ENCODE assay signal across 12 mouse cellular contexts in the genomic region with DNA sequence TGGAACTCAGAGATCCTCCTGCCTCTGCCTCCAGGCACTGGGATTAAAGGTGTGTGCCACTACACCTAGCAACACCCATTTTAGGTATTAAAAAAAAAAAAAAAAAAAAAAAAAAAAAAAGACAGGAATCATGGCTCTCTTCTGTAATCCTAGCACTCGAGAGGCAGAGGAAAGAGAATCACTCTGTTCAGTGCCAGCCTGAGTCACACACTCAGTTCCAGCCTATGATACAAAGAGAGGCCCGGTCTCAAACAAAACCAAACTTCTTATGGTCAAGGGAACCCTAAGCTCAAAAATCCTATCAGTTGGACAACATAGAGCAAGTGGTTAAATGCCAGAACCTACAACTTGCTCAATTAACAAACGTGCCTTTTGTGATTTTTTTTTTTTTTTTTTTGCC. TPM values are rescaled to one million over a fixed set of nuclear protein-coding genes. Genes with fewer than 3 reads are reported as not detected.
A peak's percentile ranks its signal among the peaks of the same experiment; 100 is the strongest.
DNase-seq lines count a peak whose midpoint lies in the region; ATAC-seq and TF ChIP-seq lines count a peak whose summit lies in the region.
"Had no signal": no experiment of that assay in that cellular context is flagged by ENCODE, and none has a peak within 500 bp of the region (broad histone marks: within the 10 kb centered on the region; RNA-seq: fewer than 3 reads in every experiment).

No protein-coding gene starts in this region.

- TF ChIP-seq CTCF in E14TG2a.4 (conservative IDR thresholded peaks at IDR 0.05; ENCODE audit: low read length) = no peak

- intact Hi-C loops in heart, postnatal 25 days (cut with DNase I) = loop anchor here (5.0 kb wide), 1 partner anchor 93 kb away; no protein-coding TSS in a partner anchor
- intact Hi-C loops in gastrocnemius, postnatal 14 days (cut with DNase I; ENCODE audit: low total_unique reads) = loop anchor here (5.0 kb wide), 1 partner anchor 93 kb away; no protein-coding TSS in a partner anchor

- H3K4me2 ChIP-seq in heart, embryonic 13.5 days = peak overlapping the region; percentile 80
- H3K4me2 ChIP-seq in hindbrain, embryonic 12.5 days (replicated peaks) = peak overlapping the region; percentile 84
- H3K4me2 ChIP-seq in midbrain, embryonic 12.5 days (replicated peaks) = peak overlapping the region; percentile 79; the same call in 1 of the 2 replicates

- H3K27ac ChIP-seq in heart, embryonic 13.5 days (replicated peaks) = no peak overlapping the region
- no peak overlapping the region for H3K27ac ChIP-seq in hindbrain, embryonic 12.5 days
- no peak overlapping the region for H3K27ac ChIP-seq in midbrain, embryonic 12.5 days (replicated peaks)

- DNase-seq in heart, postnatal 25 days (ENCODE audit: low spot score) = no peak
- DNase-seq in ovary, postnatal 14 days (ENCODE audit: low spot score) = no peak
- DNase-seq in thymus, postnatal 14 days = no peak
- no peak for DNase-seq in gastrocnemius, postnatal 14 days
- DNase-seq: cerebellum, adult 2 months; heart, postnatal 10 days; right cerebral cortex, postnatal 4 days had no signal

- H3K4me3 ChIP-seq in heart, embryonic 13.5 days = peak overlapping the region; percentile 72
- peak overlapping the region; percentile 99 for H3K4me3 ChIP-seq in E14TG2a.4 (replicated peaks; ENCODE audit: low read length)
- H3K4me3 ChIP-seq in hindbrain, embryonic 12.5 days = peak overlapping the region; percentile 91; the same call in 1 of the 2 replicates
- 0 out of 2 replicates have a peak overlapping the region, but pooled peaks have one; percentile 62 for H3K4me3 ChIP-seq in midbrain, embryonic 12.5 days

- peak overlapping the region; percentile 98; the same call in 1 of the 2 replicates for H3K9ac ChIP-seq in heart, embryonic 13.5 days
- H3K9ac ChIP-seq in hindbrain, embryonic 12.5 days = no peak overlapping the region
- H3K9ac ChIP-seq in midbrain, embryonic 12.5 days (replicated peaks) = no peak overlapping the region

- no peaks in the 10 kb centered on the region for H3K9me3 ChIP-seq in heart, embryonic 13.5 days
- no peaks in the 10 kb centered on the region for H3K9me3 ChIP-seq in E14TG2a.4 (ENCODE audit: low read length)
- no peaks in the 10 kb centered on the region for H3K9me3 ChIP-seq in hindbrain, embryonic 12.5 days (replicated peaks)
- H3K9me3 ChIP-seq in midbrain, embryonic 12.5 days = no peaks in the 10 kb centered on the region

- H3K36me3 ChIP-seq in heart, embryonic 13.5 days = peaks cover 55% of the 10 kb centered on the region
- peaks cover 71% of the 10 kb centered on the region for H3K36me3 ChIP-seq in E14TG2a.4 (ENCODE audit: insufficient read depth, low read length)
- peaks cover 48% of the 10 kb centered on the region for H3K36me3 ChIP-seq in hindbrain, embryonic 12.5 days
- peaks cover 46% of the 10 kb centered on the region for H3K36me3 ChIP-seq in midbrain, embryonic 12.5 days

- H3K27me3 ChIP-seq in heart, embryonic 13.5 days (replicated peaks) = no peaks in the 10 kb centered on the region
- no peaks in the 10 kb centered on the region for H3K27me3 ChIP-seq in E14TG2a.4 (ENCODE audit: insufficient read depth, low read length)
- no peaks in the 10 kb centered on the region for H3K27me3 ChIP-seq in hindbrain, embryonic 12.5 days
- no peaks in the 10 kb centered on the region for H3K27me3 ChIP-seq in midbrain, embryonic 12.5 days

- ATAC-seq in heart, embryonic 13.5 days (ENCODE audit: extremely low read depth, insufficient number of reproducible peaks, low FRiP score, low TSS enrichment) = no peak
- no peak for ATAC-seq in hindbrain, embryonic 12.5 days (ENCODE audit: low FRiP score)
- no peak for ATAC-seq in midbrain, embryonic 12.5 days (ENCODE audit: low FRiP score, low read depth)

- WGBS in heart, embryonic 13.5 days = 71% methylated on average over 3 of the region's 3 CpGs
- 91% methylated on average over 3 of the region's 3 CpGs for WGBS in hindbrain, embryonic 12.5 days
- WGBS in midbrain, embryonic 12.5 days = 88% methylated on average over 3 of the region's 3 CpGs

- H3K4me1 ChIP-seq in heart, embryonic 13.5 days = peaks cover 35% of the 10 kb centered on the region
- peaks cover 54% of the 10 kb centered on the region for H3K4me1 ChIP-seq in E14TG2a.4 (replicated peaks; ENCODE audit: low read depth, low read length)
- H3K4me1 ChIP-seq in hindbrain, embryonic 12.5 days = peaks cover 25% of the 10 kb centered on the region
- peaks cover 19% of the 10 kb centered on the region for H3K4me1 ChIP-seq in midbrain, embryonic 12.5 days

RNA-seq across cellular contexts. Expression of gene Cog4, which starts 1.5 kb away (rescaled TPM):
- polyA plus RNA-seq in heart, embryonic 13.5 days (2015; fragmentation: Nextera tagmentation; extraction: Ambion mirVana) = 55.8 and 63.9 TPM in 2 replicates
- 10 to 100 TPM; 69.6 to 73.7 TPM for total RNA-seq in heart, postnatal 25 days (2021)
- 74.9 and 77.1 TPM in 2 replicates for polyA plus RNA-seq in hindbrain, embryonic 12.5 days (2016; fragmentation: Nextera tagmentation; extraction: Ambion mirVana)
- polyA plus RNA-seq in midbrain, embryonic 12.5 days (2016; fragmentation: Nextera tagmentation; extraction: Ambion mirVana) = 69.3 and 74.3 TPM in 2 replicates
- total RNA-seq in gastrocnemius, postnatal 14 days (2021) = 10 to 100 TPM; 38.9 to 44.1 TPM

RNA-seq across cellular contexts. Expression of gene Sf3b3, which starts 1.6 kb away (rescaled TPM):
- polyA plus RNA-seq in heart, embryonic 13.5 days (2015; fragmentation: Nextera tagmentation; extraction: Ambion mirVana) = 76.9 and 81.2 TPM in 2 replicates
- total RNA-seq in heart, postnatal 25 days (2021) = 10 to 100 TPM; 39.7 to 42.4 TPM
- polyA plus RNA-seq in hindbrain, embryonic 12.5 days (2016; fragmentation: Nextera tagmentation; extraction: Ambion mirVana) = 163 and 170 TPM in 2 replicates
- 187 and 188 TPM in 2 replicates for polyA plus RNA-seq in midbrain, embryonic 12.5 days (2016; fragmentation: Nextera tagmentation; extraction: Ambion mirVana)
- 10 to 100 TPM; 24.2 to 29.3 TPM for total RNA-seq in gastrocnemius, postnatal 14 days (2021)

RNA-seq across cellular contexts. Expression of gene Il34, which starts 39.2 kb away (rescaled TPM):
- polyA plus RNA-seq in heart, embryonic 13.5 days (2015; fragmentation: Nextera tagmentation; extraction: Ambion mirVana) = 0.17 and 0.27 TPM in 2 replicates
- 1 to 10 TPM; 7.2 TPM for total RNA-seq in heart, postnatal 25 days (2021)
- polyA plus RNA-seq in hindbrain, embryonic 12.5 days (2016; fragmentation: Nextera tagmentation; extraction: Ambion mirVana) = 0.83 and 1.1 TPM in 2 replicates
- polyA plus RNA-seq in midbrain, embryonic 12.5 days (2016; fragmentation: Nextera tagmentation; extraction: Ambion mirVana) = 0.75 and 1.1 TPM in 2 replicates
- total RNA-seq in gastrocnemius, postnatal 14 days (2021) = 10 to 100 TPM; 15.6 to 20.0 TPM
- polyA plus RNA-seq: limb, embryonic 11.5 days had no signal

RNA-seq across cellular contexts. Expression of gene Fuk, which starts 57.3 kb away (rescaled TPM):
- polyA plus RNA-seq in heart, embryonic 13.5 days (2015; fragmentation: Nextera tagmentation; extraction: Ambion mirVana) = 6.8 and 7.1 TPM in 2 replicates
- 1 to 10 TPM; 4.6 to 5.4 TPM for total RNA-seq in heart, postnatal 25 days (2021)
- polyA plus RNA-seq in hindbrain, embryonic 12.5 days (2016; fragmentation: Nextera tagmentation; extraction: Ambion mirVana) = 11.4 and 11.9 TPM in 2 replicates
- 10.5 and 11.2 TPM in 2 replicates for polyA plus RNA-seq in midbrain, embryonic 12.5 days (2016; fragmentation: Nextera tagmentation; extraction: Ambion mirVana)
- total RNA-seq in gastrocnemius, postnatal 14 days (2021) = 1 to 10 TPM; 3.3 to 4.1 TPM
